Mouse (Mus musculus): ENCODE results near the gene Rccd1.

The Rccd1 gene

DNA sequence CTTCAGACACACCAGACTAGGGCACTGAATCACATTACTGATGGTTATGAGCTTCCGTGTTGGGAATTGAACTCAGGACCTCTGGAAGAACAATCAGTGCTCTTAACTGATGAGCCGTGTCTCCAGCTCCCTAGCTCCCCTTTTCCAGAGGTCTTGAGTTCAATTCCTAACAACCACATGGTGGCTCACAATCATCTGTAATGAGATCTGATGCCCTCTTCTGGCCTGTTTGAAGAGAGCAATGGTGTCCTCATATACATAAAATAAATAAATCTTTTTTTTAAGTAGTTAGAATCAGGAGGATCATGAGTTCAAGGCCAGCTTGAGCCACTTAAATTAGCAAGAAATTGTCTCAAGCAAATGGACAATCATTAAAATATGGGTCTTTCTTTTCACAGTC is 68.3 kb downstream of the Rccd1 start:
- DNase-seq, result no peak

DNA sequence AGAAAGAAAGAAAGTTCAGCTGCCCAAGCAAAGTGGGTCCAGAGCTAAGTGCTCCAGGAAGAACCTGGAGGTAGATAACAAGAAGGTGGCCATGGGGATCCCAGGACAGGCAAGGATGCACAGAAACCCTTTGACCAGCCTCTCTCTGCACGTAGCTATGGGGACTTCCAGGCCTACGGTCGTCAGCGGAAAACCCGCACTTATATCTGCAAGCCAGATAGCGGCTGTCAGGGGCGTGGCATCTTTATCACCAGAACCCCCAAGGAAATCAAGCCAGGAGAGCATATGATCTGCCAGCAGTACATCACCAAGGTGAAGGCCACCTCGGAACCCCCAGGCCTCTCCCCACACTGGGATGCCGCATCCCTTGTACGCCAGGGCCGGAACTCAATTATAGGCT is 71.4 kb downstream of the Rccd1 start:
- DNase-seq, result no peak

DNA sequence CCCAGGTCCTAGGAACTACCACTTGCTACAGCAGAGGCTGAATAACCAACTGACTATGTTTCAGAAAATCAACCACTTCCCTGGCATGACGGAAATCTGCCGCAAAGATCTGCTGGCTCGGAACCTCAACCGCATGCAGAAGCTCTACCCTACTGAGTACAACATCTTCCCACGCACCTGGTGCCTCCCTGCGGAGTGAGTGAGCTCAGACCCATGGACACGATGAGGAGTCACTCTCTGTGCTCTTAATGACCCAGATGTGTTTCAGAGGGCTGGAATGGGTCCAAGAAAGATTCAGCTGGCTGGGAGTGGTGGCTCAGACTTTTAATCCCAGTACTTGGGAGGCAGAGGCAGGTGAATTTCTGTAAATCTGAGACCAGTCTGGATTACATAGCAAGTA is 71.8 kb downstream of the Rccd1 start:
- no peak for DNase-seq

GRCm38 (mm10) chr7:80246859-80247258 is 77.4 kb downstream of the Rccd1 start:
- no peak for DNase-seq

DNA sequence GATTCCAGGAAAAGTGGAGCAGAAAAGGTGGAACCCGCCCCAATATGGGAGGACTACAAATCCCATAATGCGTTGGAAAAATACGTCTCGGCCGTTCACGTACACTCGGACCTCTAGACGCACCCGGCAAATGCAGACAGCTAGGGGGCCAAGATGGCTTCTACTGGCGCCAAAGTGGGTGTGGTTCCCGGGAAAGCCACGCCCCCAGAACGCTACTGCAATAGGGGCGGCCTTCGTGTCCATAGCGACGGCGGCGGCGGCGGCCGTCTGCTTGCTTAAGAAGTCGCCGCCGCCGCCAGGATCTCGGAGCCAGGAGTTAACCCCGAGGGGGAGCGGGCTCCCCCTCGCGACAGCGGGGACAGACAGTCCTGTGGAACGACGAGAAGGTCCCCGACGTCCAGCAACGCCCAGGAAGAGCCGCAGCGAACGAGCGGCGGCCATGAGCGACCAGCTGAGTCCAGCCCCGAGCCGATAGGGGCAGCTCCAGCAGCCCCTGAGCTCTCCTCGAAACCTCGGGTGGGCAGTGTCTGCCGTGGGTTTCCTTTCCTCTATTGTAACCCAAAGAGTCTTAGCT is 78.0 kb downstream of the Rccd1 start, which contains the start of gene Ttll13:
Gene Ttll13 (plus strand): TSS at position 229 of the 574 bp plus-strand sequence.
- peak; percentile 98 for DNase-seq

- DNase-seq, result no peak
Measured at GRCm38 (mm10) chr7:80244851-80245250, 79.4 kb downstream of the Rccd1 start.

Data from lung, adult 18-20 months (tissue).